Mouse (Mus musculus): ENCODE measurements around the gene D430041D05Rik. TPM values are rescaled to one million over a fixed set of nuclear protein-coding genes. Genes with fewer than 3 reads are reported as not detected.

D430041D05Rik gene
- polyA plus RNA-seq (2015; fragmentation: Nextera tagmentation; extraction: Ambion mirVana), result 0.06 and 0.44 TPM in 2 replicates

DNA sequence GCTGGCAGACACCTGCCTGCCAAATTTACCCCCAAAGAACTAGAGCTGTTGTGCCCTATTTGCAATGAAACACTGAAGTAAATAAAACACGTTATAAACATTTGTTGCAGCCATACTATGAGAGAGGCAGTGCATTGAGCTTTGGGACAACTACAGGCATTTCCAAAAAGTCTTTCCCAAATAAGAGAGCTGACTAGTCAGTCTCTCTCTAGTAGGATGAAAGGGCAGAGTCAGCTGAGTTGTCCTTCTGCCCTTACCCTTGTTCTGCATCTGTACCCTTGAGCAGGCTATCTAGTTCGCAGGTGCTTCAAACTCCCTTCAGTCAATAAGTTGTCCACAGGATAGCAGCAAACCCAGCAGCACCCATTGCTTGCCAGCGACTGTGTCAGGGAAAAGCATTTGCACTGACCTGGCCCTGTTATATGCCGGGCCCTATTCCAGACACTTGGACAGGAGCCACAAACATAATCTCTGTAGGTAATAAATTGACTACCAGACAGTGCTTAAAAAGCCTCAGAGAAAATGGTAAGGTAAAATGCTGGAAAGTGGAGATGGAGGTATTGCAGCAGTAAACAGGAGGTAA is at the start of gene D430041D05Rik:
Gene D430041D05Rik (minus strand): TSS at position 51 of the 583 bp plus-strand sequence.
- WGBS, result 47% methylated on average over 4 of the region's 4 CpGs
- peaks cover 75% of the 10 kb centered on the region for H3K27me3 ChIP-seq

DNA sequence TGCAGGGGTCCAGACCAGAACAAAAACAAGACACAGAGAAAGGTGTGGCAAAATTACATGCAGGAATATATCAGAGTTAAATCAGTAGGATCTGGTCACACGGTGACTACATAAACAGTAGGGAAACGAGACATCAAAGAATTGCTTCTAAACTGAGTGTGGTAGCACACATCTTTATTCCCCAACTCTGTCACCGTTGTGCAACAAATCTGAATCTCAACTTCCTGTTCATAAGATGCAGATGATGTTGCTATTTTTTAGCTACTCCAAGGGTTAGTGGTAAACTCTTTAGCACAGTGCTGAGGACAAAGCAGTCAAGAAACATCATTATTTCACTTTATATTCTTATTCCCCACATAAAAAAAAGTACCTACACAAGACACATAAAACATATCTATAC is 49.2 kb upstream of the D430041D05Rik start:
- H3K4me3 ChIP-seq, result no peak overlapping the region
- no peak for ATAC-seq (replicated peaks; ENCODE audit: insufficient number of reproducible peaks, insufficient read depth, low FRiP score, low read depth)
- no peaks in the 10 kb centered on the region for H3K9me3 ChIP-seq (replicated peaks)
- no peak overlapping the region for H3K9ac ChIP-seq
- no peak overlapping the region for H3K4me2 ChIP-seq
- WGBS, result 29% methylated on average over 3 of the region's 3 CpGs
- peaks cover 43% of the 10 kb centered on the region for H3K4me1 ChIP-seq (replicated peaks)
- no peaks in the 10 kb centered on the region for H3K36me3 ChIP-seq
- H3K27ac ChIP-seq, result peak overlapping the region; percentile 23; the same call in 1 of the 2 replicates
- H3K27me3 ChIP-seq, result no peaks in the 10 kb centered on the region

More for the DNA sequence above, at the start of gene D430041D05Rik:
- H3K9me3 ChIP-seq (replicated peaks), result no peaks in the 10 kb centered on the region
- peaks cover 16% of the 10 kb centered on the region for H3K4me1 ChIP-seq (replicated peaks)
- H3K4me2 ChIP-seq, result peak within 1 kb of the TSS; percentile 100
- no peak for ATAC-seq (replicated peaks; ENCODE audit: insufficient number of reproducible peaks, insufficient read depth, low FRiP score, low read depth)
- H3K9ac ChIP-seq, result peak within 1 kb of the TSS; percentile 62
- H3K4me3 ChIP-seq, result peak within 1 kb of the TSS; percentile 69
- H3K27ac ChIP-seq, result no peak within 1 kb of the TSS
- H3K36me3 ChIP-seq, result no peaks in the 10 kb centered on the region

DNA sequence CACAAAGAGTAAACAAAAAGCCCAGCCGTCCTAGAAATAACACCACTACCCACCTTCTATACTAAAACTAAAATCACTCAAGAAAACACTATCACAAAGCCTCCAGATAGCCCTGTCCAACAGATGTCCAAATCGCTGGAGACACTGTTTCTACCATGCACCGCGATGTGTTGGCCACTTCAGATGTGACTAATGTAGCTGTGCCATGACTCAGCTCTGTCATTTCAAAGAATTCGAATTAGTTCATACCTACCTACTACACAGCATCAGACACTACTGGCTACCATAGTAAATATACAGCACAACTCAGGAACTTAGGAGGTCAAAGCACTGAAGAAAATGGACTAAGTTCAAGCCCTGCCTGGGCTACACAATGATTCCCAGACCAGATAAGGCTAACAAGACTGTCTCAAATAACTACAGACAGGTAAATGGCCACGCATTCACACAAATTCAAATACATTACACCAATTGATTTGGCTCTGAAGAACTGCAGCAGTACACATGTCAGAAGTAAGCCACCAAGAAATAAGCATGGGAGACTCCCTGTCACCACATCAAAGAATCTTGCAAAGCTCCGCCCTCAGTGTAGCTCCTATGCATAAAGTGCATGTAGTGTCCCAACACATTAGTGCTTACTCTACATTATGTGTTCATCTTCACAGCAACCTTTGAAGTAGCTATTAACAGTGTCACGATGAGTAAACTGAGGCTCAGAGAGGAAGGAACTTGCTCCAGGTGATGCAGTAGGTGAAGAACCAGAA is 47.9 kb upstream of the D430041D05Rik start:
- no peak overlapping the region for H3K9ac ChIP-seq
- H3K9me3 ChIP-seq (replicated peaks), result no peaks in the 10 kb centered on the region
- 65% methylated on average over 8 of the region's 8 CpGs for WGBS
- ATAC-seq (replicated peaks; ENCODE audit: insufficient number of reproducible peaks, insufficient read depth, low FRiP score, low read depth), result no peak
- H3K4me2 ChIP-seq, result 0 out of 2 replicates have a peak overlapping the region, but pooled peaks have one; percentile 0
- H3K36me3 ChIP-seq, result no peaks in the 10 kb centered on the region
- no peak overlapping the region for H3K4me3 ChIP-seq
- no peaks in the 10 kb centered on the region for H3K27me3 ChIP-seq
- peaks cover 53% of the 10 kb centered on the region for H3K4me1 ChIP-seq (replicated peaks)
- peak overlapping the region; percentile 63 for H3K27ac ChIP-seq

DNA sequence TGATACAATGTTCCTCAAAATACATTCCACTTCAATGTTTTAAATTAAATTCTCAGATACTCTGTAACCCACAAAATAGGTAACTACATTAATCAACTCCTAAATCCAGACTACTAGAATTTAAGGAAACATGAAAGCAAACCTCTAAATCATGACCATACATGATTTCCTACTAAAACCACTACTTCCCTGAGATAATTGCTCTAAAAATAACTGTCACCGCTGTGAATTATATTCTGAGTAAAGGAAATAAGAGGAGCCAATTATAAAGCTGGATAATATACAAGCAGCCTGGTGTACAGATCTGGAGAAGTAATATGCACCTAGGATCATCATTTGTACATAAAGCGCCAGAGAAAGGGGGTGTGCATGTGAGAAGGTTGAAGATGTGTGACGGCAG is 46.3 kb upstream of the D430041D05Rik start:
- no peak overlapping the region for H3K4me3 ChIP-seq
- H3K4me2 ChIP-seq, result no peak overlapping the region
- no peak for ATAC-seq (replicated peaks; ENCODE audit: insufficient number of reproducible peaks, insufficient read depth, low FRiP score, low read depth)
- no peaks in the 10 kb centered on the region for H3K27me3 ChIP-seq
- H3K9me3 ChIP-seq (replicated peaks), result no peaks in the 10 kb centered on the region
- peaks cover 55% of the 10 kb centered on the region for H3K4me1 ChIP-seq (replicated peaks)
- no peak overlapping the region for H3K9ac ChIP-seq
- H3K36me3 ChIP-seq, result no peaks in the 10 kb centered on the region
- peak overlapping the region; percentile 46 for H3K27ac ChIP-seq
- WGBS, result 39% methylated on average over 3 of the region's 3 CpGs

DNA sequence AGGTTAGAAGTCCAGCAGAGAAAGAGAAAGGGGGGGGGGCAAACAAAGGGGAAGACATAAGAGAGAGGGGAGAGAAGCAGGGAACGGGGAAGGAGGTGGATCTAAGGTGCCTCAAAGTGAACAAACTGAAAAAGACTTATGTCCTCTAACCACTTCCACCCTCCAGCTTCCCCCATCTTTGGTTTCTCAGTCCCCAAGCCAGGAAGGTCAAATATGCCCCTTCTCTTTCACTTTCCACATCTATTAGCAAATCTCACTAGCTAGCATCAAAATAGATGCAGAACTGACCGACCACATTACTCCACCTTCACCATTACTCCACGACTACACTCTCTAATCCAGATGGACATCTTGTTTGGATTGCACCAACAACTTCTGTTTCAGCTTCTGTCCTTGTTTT is 39.9 kb upstream of the D430041D05Rik start:
- Histone ChIP-seq H3K9me3 (replicated peaks) (no peaks in the 10 kb centered on the region), H3K36me3 (no peaks in the 10 kb centered on the region), H3K4me2 (0 out of 2 replicates have a peak overlapping the region, but pooled peaks have one; percentile 12), H3K4me1 (replicated peaks) (peaks cover 50% of the 10 kb centered on the region), H3K9ac (0 out of 2 replicates have a peak overlapping the region, but pooled peaks have one; percentile 8), H3K27ac (peak overlapping the region; percentile 90), H3K27me3 (no peaks in the 10 kb centered on the region), H3K4me3 (no peak overlapping the region)
- WGBS, result 40% methylated on average over 3 of the region's 3 CpGs
- no peak for ATAC-seq (replicated peaks; ENCODE audit: insufficient number of reproducible peaks, insufficient read depth, low FRiP score, low read depth)

DNA sequence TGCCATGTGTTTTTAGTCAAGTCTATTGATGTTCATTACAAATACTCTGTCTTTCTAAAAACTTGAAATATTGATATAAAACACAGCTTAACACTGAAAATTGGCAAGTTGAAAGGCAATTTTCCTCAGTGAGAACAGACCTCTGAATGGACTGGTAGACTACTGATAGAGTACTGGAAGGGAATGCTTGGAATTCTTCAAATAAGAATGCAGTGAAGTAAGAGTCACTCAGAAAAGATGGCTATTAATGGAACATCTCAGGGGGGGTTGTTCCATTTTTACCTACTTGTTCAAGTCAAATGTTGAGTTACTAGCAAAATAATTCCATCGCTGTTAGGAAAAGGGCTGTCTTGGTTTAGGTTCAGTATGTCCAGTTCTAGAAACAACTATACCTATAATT is 38.4 kb upstream of the D430041D05Rik start:
- H3K27ac ChIP-seq, result peak overlapping the region; percentile 90
- 39% methylated on average over 1 of the region's 1 CpGs for WGBS
- H3K27me3 ChIP-seq, result no peaks in the 10 kb centered on the region
- peak overlapping the region; percentile 33; the same call in 1 of the 2 replicates for H3K4me2 ChIP-seq
- no peaks in the 10 kb centered on the region for H3K9me3 ChIP-seq (replicated peaks)
- no peak overlapping the region for H3K9ac ChIP-seq
- peaks cover 44% of the 10 kb centered on the region for H3K4me1 ChIP-seq (replicated peaks)
- no peak overlapping the region for H3K4me3 ChIP-seq
- peak; percentile 83; the same call in 1 of the 2 replicates for ATAC-seq (replicated peaks; ENCODE audit: insufficient number of reproducible peaks, insufficient read depth, low FRiP score, low read depth)
- H3K36me3 ChIP-seq, result no peaks in the 10 kb centered on the region

DNA sequence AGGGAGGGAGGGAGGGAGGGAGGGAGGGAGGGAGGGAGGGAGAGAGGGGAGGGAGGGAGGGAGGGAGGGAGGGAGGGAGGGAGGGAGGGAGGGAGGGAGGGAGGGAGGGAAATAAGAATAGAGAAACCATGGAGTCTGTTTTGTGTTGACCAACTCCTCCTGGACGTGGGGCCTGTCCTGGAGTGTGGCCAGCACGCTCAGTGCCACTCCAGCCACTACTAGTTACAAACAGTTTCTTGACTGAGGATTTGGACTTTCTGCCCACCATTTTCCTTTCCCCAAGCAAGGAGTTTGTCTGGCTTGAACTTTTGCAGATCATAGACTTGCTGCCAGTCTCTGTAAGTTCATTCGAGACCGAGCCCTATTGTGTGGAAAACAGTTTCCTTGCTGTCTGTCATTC is 37.4 kb upstream of the D430041D05Rik start:
- Histone ChIP-seq H3K9me3 (replicated peaks) (no peaks in the 10 kb centered on the region), H3K27me3 (no peaks in the 10 kb centered on the region), H3K4me3 (no peak overlapping the region), H3K4me2 (no peak overlapping the region), H3K4me1 (replicated peaks) (peaks cover 35% of the 10 kb centered on the region), H3K27ac (peak overlapping the region; percentile 90), H3K36me3 (no peaks in the 10 kb centered on the region), H3K9ac (0 out of 2 replicates have a peak overlapping the region, but pooled peaks have one; percentile 28)
- WGBS, result 59% methylated on average over 4 of the region's 4 CpGs
- no peak for ATAC-seq (replicated peaks; ENCODE audit: insufficient number of reproducible peaks, insufficient read depth, low FRiP score, low read depth)

DNA sequence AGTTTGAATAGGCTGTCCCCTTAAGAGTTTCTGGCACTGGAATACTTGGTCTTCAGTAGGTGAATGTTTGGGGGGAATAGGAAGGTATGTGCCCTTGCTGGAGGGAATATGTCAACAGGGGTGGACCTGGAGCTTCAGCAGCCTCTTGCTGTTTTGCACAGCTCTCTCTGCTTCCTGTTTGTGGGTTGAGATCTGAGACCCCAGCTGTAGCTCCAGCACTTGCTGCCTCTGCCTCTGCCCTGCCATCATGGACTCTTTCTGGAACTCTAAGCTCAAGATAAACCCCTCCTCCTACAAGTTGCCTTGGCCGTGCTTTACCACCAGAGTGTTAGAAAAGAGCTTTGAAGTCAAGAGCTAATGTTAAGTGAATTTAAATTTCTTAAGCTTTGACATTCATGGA is 35.2 kb upstream of the D430041D05Rik start:
- Histone ChIP-seq H3K27me3 (no peaks in the 10 kb centered on the region), H3K4me3 (no peak overlapping the region), H3K9me3 (replicated peaks) (no peaks in the 10 kb centered on the region), H3K4me2 (no peak overlapping the region), H3K4me1 (replicated peaks) (peaks cover 30% of the 10 kb centered on the region), H3K27ac (0 out of 2 replicates have a peak overlapping the region, but pooled peaks have one; percentile 70), H3K9ac (no peak overlapping the region), H3K36me3 (peaks cover 14% of the 10 kb centered on the region)
- no peak for ATAC-seq (replicated peaks; ENCODE audit: insufficient number of reproducible peaks, insufficient read depth, low FRiP score, low read depth)
- WGBS, result 40% methylated on average over 1 of the region's 1 CpGs

DNA sequence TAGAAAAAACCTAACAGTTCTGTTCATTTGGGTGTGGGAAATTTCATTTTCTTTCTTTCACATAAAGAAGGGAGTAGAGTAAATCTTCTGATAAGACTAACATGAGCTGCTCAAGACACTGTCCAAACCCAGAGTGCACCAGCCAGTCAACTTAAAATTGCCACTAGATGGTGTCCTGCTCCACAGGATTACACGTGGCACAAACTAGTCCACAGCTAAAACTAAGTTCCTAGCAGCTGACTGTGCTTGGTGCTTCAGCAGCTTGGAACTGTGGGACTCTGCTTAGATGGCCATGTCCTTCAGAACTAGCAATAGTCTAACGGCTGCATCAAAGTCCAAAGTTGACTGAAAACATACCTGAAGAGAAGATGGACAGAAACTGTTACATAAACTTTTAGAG is 34.0 kb upstream of the D430041D05Rik start:
- H3K4me2 ChIP-seq, result no peak overlapping the region
- peak; percentile 47; the same call in 1 of the 2 replicates for ATAC-seq (replicated peaks; ENCODE audit: insufficient number of reproducible peaks, insufficient read depth, low FRiP score, low read depth)
- peaks cover 20% of the 10 kb centered on the region for H3K4me1 ChIP-seq (replicated peaks)
- H3K9ac ChIP-seq, result no peak overlapping the region
- no peak overlapping the region for H3K4me3 ChIP-seq
- 19% methylated on average over 2 of the region's 2 CpGs for WGBS
- peaks cover 27% of the 10 kb centered on the region for H3K36me3 ChIP-seq
- peak overlapping the region; percentile 70 for H3K27ac ChIP-seq
- H3K9me3 ChIP-seq (replicated peaks), result no peaks in the 10 kb centered on the region
- H3K27me3 ChIP-seq, result no peaks in the 10 kb centered on the region

DNA sequence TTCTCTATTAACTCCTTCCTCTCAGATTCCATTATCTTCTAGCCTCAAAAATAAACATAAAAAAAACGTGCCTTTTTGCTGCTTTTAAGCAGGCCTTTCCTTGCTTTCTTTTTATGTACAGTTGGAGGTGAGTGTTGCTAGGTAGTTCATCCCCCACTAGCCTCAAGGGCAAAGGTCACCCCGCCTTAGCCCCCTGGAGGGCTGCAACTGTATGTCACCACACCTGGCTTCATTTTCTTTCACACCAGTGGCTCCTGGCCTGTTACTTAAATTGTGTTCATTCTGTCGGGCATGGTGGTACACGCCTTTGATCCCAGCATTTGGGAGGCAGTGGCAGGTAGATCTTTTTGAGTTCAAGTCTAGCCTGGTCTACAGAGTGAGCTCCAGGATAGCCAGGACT is 31.5 kb upstream of the D430041D05Rik start:
- no peak overlapping the region for H3K4me3 ChIP-seq
- H3K9ac ChIP-seq, result no peak overlapping the region
- 71% methylated on average over 4 of the region's 4 CpGs for WGBS
- H3K9me3 ChIP-seq (replicated peaks), result no peaks in the 10 kb centered on the region
- H3K27me3 ChIP-seq, result no peaks in the 10 kb centered on the region
- H3K27ac ChIP-seq, result no peak overlapping the region
- peaks cover 7% of the 10 kb centered on the region; the same call in 1 of the 2 replicates for H3K4me1 ChIP-seq (replicated peaks)
- peaks cover 44% of the 10 kb centered on the region for H3K36me3 ChIP-seq
- no peak for ATAC-seq (replicated peaks; ENCODE audit: insufficient number of reproducible peaks, insufficient read depth, low FRiP score, low read depth)
- no peak overlapping the region for H3K4me2 ChIP-seq

DNA sequence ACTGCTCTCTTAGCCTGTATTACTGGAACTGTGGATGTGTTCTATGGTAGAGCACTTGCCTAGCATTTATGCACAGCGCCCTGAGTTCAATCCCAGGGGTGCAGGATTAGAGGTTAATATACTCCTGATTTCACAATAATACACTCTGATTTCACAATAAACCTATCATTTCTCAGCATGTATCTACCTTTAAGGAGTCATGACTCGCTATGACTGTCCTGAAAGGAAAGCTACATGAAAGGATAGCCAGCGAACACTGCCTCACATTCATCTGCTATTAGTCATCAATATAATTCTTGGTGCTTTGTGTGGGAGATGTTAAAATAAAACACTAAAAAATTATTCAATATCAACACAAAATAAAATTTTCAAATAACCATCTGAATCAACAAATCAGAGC is 25.4 kb upstream of the D430041D05Rik start:
- H3K4me2 ChIP-seq, result no peak overlapping the region
- no peaks in the 10 kb centered on the region for H3K9me3 ChIP-seq (replicated peaks)
- H3K9ac ChIP-seq, result no peak overlapping the region
- WGBS, result 92% methylated on average over 3 of the region's 3 CpGs
- no peaks in the 10 kb centered on the region for H3K4me1 ChIP-seq (replicated peaks)
- no peak for ATAC-seq (replicated peaks; ENCODE audit: insufficient number of reproducible peaks, insufficient read depth, low FRiP score, low read depth)
- no peak overlapping the region for H3K27ac ChIP-seq
- no peak overlapping the region for H3K4me3 ChIP-seq
- H3K36me3 ChIP-seq, result peaks cover 82% of the 10 kb centered on the region
- H3K27me3 ChIP-seq, result no peaks in the 10 kb centered on the region
